Mouse (Mus musculus): Measurements from ENCODE around the gene Rxfp4.
"Not testable (repeated sequence)": the region's sequence is repeated elsewhere in the genome, so short reads cannot be mapped to it uniquely, and the experiment has no call there.

Rxfp4 gene

DNA sequence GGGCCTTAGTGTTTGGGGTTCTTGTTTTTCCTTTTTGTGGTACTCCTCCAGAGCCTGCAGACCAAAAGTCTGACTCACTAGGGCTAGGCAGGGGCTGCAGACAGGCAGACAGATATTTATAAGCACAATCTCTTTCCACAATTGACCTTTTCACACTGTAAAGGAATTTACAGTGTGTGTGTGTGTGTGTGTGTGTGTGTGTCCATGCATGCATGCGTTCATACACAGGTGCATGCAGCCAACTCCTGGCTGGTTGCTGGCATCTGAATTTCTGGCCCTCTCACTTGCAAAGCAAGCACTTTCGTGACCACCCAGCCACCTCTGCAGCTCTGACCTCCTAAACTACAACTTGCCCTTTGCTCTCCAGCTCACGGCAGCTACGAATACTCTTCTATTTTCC is 43.9 kb downstream of the Rxfp4 start:
- no peak for DNase-seq (ENCODE audit: low spot score)

DNA sequence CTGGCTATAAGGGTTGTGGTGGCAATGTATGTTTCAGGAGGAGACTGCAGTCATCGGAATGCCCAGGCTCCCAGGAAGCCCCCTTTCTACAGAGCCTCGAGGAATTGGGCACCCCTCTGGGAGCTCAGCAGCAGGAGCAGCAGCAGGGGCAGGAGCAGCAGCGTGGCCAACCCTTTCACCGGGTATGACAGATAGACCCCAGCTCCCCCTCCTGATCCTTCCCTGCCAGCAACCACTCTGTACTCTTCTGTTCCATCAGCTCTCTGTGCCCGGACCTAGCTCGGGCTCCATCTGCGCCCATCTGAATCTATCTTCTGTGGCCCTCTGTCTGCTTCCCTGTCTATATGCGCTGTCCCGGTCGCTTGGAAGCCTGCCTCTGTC is 45.2 kb downstream of the Rxfp4 start:
- no peak for DNase-seq (ENCODE audit: low spot score)

DNA sequence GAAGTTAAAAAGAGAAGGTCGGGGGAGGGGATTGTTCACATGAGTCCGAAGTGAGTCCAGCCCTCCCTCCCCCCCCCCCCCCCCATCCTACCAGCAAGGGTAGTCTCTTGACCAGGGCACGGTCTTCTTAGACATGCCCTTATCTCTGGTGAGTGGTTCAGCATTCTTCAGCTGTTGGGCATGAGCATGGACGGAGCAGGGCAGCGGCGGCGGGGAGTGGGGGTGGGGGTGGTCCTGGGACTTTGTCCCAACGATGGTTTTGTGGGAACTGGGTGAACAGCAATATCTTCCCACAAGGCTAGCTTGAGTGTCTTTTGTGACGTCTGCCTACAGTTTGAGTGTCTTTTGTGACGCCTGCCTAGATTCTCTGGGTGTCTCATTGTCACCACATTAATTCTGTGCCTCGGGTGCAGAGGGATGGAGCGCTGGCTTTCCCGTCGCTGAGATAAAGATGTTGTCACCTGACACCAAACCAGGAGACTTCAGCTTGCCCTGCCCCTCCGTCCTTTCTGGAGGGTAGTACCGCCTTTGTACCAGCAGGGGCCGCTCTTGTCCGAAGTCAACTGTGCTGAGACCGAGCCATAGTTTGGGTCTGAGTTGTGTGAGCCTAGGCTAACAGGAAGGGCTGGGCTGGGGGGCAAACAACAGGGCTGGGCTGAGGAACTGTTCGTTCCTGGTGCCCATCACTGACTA is 45.7 kb downstream of the Rxfp4 start:
- DNase-seq (ENCODE audit: low spot score), result peak; percentile 86

DNA sequence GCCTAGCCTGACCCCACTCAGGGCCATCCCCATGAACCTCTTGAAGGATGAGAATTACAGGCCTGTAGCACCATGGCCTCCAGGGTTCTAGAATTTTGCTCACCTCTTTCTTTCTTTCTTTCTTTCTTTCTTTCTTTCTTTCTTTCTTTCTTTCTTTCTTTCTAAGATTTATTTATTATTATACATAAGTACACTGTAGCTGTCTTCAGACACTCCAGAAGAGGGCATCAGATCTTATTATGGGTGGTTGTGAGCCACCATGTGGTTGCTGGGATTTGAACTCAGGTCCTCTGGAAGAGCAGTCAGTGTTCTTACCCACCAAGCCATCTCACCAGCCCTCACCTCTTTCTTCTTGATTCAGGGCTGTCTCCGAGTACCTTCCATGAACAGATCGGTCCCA is 47.3 kb downstream of the Rxfp4 start, which contains the start of gene Arhgef2:
Arhgef2 (plus strand) TSS at position 301 of the 400 bp plus-strand sequence.
- not testable (repeated sequence) for DNase-seq (ENCODE audit: low spot score)

DNA sequence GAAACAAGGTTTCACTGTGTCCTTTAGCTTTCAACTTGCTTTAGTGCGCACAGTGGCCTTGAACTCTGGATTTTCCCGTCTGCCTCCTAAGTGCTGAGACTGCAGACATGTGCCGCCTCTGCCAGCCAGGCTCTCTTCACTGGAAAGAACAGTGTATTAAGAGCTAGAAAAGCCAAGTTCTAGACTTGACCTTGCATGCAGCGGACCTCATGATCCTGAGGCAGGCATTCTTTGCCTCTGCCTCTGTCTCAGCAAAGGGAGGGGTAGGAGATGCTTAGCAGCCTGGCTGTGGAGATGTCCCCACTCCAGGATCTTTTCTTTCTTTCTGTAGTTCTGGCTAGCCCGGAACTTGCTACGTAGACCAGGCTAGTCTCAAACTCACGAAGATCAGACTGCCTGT is 48.1 kb downstream of the Rxfp4 start:
- no peak for DNase-seq (ENCODE audit: low spot score)

DNA sequence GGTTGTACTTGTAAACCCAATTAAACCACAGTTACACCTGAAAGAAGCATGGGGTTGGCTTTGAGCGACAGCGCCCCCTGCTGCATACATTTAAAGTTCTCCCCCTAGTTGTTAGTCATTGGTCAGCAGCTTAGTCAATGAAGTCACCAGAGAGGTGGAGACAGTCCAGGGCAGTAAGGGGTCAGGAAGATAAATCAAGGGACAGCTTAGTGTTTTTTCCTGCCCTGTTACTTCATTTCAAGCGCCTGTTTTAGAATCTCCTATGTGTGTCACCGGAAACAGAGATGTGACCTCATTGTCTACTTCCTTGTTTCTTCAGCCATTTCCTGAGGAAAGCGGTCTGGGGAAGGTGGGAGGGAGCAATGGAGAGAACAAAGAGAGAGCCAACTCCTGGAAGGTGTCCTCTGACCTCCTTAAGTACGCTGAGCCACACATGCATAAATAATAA is 49.2 kb downstream of the Rxfp4 start:
- DNase-seq (ENCODE audit: low spot score), result peak; percentile 79

DNA sequence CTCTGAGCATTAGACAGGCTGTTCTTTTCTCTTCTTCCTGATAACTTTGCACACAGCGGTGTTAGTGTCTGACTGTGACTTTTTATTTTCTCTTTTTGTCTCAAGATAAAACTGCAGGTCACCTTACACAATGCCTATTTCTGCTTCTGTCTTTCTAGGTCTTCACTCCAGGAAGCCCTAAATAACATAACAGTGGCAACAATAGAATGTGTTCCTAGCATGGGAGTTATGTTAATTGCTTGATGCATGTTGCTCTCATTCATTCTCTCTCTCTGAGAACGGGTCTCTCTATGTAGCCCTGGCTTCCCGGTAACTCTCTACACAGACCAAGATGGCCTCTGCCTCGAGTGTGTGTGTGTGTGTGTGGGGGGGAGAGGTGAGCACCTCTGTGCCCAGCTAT is 50.5 kb downstream of the Rxfp4 start:
- no peak for DNase-seq (ENCODE audit: low spot score)

Data from urinary bladder, postnatal 14 days (tissue).